Mouse (Mus musculus) CD8-positive naive resting alpha-beta T cell, adult 2 months (primary cell): ENCODE data around the gene Slc25a19.

Source experiments
- DNase-seq, 2 experiments: peaks; one replicate each; pipeline ENCODE4 v3.0.0; 2022; ENCODE audit warnings: low read depth in 2 of 2, low spot score in 2 of 2

Slc25a19 gene

DNA sequence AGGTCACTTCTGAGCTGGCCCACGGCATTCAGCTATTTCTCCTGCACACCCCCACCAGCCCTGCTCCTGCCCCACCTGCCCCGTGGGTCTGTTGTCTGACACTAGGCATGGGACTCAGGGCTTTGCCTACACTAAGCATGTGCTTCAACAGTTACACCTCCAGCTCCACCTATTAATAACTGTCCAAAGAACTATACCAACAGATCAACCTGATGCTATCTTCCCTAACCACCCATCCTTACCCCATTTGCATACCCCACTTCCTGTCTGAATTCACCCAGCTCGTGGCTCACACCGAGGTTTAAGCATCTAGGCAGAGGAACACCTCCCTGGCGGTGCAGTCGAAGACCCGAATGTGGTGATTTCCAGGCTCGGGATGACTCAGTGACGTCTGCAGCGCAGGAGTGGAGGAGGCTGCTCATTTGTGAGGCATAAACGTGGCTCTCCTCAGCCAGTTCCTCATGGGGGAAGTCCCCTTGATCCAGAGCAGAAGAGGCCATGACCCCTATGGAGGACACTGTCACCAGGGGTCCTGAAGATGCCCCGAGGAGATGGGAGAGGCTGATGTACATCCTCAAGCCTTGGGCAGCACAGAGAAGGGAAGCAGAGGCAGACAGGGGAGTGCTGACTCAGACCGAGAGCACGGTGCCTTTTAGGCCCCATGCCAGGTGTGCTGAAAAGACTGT lies 13.0 kb upstream of the Slc25a19 start:
- peak; percentile 68 to 69 for DNase-seq

DNA sequence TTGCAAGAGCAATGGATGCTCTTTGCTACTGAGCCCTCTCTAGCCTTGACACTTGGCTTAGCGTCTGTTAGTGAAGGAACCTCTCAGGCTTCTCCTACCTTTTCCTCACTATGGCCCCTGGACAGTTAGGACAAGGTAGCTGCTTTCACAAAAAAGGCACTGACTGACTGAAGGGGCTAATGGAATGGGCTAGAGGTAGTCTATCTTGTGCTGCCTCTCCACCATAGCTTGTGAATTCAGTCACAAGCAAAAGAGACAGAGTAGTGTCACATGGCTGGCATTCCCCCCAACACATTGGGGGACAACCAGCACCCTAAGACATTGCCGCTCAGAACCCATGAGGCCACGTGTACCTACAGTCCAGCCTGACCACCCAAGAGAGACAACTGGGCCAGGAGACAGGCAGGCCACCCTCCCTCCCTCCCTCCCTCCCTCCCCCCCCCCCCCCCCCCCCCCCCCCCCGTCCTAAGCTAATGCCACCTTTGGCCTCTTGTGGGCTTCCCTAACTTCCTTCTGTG lies 12.3 kb upstream of the Slc25a19 start:
- no peak for DNase-seq

DNA sequence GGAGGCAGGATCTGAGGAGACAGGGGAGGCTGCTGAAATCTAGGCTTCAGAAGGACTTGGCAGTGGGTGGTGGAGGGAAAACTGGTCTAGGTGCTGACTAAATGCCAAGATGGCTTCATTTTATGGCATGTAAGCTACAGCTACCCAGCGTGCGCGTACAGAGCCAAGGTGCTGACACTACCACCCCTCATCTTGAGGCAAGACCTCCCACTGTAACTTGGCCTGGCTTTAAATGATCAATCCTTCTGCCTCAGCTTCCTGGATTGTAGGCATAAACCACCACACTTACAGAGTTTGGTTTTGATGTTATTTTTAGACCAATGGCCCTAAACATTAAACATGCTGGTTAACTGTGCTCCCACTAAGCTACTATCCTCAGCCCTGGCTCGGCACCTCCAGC lies 11.4 kb upstream of the Slc25a19 start:
- no peak for DNase-seq

DNA sequence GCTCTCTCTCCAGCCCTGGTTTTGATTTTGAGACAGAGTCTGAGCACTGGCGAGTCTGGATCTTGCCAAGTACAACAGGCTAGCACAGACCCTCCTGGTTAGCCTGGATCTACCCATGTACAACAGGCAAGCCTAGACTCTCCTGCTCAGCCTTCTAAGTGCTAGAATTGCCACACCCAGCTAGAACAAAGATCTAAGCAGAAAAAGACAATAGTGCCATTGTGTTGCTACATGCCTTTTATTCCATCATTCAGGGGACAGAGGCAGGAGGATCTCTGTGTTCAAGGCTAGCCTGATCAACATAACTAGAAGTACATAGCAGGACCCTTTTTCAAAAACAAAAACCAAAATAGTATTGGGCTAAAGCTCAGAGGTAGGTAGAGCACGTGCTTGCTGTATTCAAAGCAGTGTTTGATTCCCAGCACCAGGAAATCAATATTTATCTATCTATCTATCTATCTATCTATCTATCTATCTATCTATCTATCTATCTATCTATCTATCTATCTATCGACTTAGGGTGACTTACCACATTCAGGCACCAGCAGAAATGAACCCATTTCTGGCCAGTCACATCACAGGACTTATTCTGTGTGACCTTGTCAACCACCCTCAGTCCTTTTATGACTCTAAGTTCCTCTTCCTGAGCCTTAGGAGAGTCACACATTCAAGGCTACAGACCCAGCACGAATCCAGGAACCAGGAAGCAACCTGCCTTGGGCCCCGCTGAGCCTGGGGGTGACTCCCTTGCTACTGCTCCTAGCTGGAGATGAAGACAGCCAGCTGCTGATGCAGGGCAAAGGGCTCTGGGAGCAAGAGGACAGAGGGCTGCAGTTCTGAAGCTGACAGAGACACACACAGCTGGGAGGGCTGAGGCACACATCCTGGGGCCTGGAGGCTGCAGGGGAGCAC lies 10.7 kb upstream of the Slc25a19 start:
- DNase-seq: no peak

DNA sequence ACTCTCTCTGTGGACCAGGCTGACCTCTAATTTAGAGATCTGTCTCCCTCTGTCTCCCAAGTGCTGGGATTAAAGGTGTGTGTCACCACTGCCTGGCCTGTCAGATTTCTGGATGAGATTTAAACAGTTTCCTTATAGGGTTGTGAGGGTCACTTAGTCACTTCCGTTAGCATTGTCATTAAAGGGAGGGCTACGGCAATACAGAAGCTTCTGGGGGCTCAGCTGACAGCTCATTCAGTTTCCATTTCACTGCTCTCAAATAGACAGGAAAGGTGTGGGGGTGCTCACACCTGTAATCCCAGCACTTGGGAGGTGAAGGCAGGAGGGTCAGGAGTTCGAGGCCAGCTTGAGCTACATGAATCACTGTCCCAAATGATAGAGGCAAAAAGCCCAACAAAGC lies 8.9 kb upstream of the Slc25a19 start:
- no peak for DNase-seq

DNA sequence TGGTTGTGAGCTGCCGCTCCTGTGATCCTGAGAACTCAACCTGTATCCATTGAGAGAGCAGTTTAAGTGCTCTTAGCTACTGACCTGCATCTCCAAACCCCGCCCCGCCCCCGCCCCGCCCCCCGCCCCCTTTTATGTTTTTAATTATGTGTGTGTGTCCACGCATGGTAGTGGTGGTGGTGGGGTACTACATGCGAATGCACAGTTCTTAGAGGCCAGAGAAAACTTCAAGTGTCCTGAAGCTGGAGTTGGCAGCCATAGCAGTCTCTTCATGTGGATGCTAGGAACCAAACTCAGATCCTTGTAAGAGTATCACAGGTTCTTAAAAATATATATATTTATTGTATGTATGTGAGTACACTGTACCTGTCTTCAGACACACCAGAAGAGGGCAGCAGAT lies 7.4 kb upstream of the Slc25a19 start:
- DNase-seq: no peak

DNA sequence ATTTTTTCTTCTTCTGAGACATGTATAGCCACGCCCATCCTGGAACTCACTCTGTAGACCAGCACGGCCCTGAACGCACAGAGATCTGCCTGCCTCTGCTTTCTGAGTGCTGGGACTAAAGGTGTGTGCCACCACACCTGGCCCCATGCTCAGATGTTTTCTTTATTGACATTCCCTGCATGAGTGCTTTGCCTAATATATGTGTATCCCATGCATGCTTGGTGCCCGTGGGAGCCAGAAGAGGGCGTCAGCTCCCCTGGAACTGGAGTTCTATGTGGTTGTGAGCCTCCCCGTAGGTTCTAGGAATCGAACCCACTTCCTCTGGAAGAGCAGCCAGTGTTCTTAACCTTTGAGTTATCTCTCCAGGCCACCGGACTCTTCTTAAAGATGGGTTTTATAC lies 6.9 kb upstream of the Slc25a19 start:
- DNase-seq: no peak

DNA sequence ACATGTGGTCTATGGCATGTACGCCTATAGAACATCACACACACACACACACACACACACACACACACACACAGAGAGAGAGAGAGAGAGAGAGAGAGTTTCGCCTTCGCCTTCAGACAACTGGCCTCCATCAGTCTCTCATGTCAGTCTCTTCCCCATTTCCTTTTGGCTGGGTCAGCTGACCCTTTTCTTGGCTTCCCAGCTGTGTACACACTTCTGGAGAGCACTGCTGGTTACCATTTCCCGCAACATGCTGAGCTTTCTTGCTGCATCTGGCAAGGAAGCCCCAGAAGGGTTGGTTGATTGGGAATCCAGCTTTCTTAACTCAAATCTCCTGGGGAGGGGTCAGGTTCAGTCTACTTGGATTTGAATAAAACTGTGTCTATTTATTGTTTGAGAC lies 6.0 kb upstream of the Slc25a19 start:
- no peak for DNase-seq

DNA sequence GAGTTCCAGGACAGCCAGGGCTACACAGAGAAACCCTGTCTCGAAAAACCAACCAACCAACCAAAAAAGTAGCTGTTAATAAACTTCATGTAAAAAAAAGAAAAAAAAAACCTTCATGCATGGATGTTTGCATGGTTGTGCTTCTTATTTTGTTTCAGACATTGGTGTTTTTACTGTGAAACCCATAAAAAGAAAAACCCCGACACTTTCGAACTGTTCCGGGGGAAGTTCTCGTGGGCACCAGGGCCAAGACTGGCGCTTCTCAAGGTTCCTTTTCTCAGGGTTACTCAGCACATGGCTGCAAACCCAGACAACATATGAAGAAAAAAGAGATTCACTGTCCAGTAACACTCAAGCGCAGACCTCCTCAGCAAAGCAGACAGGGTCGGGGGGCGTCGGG lies 4.8 kb upstream of the Slc25a19 start:
- DNase-seq: no peak

DNA sequence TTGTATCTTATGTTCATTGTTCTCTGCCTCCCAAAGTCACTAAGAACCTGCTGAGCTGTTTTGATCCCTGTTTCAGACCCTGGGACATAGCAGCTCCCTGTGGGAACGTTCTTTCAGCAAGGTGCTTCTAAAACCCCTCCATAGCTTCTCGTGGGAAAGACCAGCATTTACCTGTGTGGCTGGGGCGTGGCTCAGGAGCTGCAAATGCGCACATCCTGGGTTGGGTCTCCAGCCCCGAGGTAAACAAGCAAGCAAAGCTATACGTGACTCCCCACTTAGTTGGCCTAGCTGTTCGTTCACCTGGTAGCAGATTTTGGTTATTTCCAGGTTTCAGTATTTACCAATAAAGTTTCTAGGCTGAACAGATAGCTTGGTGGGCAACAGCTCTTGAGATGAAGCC lies 4.2 kb upstream of the Slc25a19 start:
- DNase-seq: no peak

DNA sequence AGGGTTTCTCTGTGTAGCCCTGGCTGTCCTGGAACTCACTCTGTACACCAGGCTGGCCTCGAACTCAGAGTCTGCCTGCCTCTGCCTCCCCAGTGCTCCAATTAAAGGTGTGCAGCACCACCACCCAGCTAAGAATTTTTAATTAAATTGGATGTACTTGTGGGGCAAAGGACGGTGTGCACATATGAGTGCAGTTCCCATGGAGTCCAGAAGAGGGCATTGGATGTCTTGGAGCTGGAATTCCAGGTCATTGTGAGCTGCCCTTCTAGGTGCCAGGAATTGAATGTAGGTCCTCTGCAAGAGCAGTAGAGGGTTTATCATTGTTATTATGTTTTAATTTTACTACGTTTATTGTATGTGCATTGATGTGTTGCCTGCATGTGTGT lies 3.4 kb upstream of the Slc25a19 start:
- DNase-seq: no peak

DNA sequence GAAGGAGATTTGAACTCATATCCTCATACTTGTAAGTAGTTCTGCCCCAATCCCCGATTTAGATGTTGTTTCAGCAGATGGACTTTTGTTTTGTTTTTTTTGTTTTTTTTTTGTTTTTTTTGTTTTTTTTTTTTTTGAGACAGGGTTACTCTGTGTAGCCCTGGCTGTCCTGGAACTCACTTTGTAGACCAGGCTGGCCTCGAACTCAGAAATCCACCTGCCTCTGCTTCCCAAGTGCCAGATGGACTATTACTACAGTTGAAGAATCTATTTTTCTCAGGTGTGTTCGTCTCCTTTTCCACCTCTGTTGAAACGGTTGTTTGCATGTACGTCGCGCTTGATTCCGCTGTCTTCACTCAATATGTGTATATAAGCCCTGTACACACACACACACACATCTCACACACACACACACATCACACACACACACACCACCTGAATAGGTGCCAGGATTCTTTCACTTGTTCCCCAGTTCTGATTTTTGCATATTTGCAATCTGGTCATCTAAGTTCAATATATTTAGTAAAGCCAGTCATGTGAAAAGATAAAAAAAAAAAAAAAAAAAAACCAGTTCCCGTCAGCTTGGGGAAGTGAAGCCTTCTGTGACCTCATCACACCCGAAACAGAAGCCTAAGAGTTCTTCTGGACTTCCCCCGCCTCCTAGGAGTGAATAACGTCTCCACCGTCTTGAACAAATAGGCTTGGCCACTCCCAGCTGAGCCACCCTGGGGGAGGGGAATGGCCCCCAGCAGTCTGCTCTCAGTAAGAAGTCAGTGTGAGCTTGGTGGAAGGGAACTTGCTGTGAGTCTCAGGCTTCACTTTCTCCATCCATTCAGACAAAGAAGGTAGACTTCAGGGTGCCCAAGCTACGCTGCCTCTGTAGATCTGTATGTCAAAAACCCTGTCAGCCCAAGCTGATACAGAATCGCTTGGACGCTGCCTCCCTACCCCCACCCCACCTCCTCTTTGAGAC lies 2.7 kb upstream of the Slc25a19 start:
- DNase-seq: no peak

DNA sequence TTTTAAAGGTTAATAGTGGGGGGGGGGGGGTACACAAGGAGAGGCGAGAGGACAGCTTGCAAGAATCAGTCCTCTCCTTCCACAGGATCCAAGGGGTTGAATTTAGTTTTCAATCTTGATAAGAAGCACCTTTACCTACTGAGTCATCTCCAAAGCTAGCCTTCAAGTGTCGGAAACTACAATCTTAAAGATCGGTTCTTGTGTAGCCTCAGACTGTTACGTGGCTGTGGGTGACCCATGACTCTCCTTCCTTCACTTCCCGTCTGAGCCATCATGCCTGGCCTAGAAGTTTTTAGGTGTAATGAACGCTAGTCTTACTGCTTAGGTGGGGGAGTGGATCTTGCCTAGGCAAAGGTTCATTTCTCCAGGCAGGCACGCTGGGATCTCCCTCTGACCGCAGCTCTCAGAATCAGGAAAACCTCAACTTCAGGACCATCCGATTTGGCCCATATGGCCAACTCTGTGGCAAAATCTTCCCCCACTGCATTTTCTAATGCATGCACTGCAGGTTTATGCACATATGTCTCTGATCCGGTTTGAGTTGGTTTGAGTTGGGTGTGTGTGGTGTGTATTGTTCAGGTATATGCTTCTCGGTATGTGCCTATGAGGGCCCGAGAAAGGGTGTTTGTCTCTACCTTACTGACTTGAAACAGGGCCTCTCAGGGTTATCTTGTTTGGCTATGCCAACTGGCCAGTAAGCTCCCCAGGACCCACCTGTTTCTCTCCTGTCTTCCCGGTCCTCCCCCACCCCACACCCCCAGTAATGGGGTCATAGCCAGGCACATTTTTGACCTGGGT lies 1.8 kb upstream of the Slc25a19 start:
- no peak for DNase-seq

DNA sequence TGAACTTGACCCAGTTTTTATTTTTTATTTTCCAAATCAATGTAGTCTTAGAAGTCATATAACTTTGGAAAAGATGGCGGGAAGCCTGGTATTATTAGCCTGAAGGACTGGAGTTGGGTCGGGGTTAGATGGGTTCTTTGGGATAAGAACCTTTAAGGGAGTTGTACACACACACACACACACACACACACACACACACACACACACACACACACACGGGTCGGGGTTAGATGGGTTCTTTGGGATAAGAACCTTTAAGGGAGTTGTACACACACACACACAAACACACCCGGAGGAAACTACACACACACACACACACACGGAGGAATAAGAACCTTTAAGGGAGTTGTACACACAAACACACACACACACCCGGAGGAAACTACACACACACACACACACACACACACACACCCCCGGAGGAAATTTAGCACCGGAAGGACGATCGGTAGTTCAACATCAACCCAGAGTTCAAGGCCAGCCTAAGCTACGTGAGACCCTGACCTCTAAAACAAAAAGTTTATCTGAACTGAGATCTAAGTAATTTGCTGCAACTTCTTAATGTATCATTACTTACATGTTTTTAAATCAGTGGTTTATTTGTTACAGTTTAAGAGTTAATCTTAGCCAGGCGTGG lies 488 bp upstream of the Slc25a19 start:
- DNase-seq: no peak

DNA sequence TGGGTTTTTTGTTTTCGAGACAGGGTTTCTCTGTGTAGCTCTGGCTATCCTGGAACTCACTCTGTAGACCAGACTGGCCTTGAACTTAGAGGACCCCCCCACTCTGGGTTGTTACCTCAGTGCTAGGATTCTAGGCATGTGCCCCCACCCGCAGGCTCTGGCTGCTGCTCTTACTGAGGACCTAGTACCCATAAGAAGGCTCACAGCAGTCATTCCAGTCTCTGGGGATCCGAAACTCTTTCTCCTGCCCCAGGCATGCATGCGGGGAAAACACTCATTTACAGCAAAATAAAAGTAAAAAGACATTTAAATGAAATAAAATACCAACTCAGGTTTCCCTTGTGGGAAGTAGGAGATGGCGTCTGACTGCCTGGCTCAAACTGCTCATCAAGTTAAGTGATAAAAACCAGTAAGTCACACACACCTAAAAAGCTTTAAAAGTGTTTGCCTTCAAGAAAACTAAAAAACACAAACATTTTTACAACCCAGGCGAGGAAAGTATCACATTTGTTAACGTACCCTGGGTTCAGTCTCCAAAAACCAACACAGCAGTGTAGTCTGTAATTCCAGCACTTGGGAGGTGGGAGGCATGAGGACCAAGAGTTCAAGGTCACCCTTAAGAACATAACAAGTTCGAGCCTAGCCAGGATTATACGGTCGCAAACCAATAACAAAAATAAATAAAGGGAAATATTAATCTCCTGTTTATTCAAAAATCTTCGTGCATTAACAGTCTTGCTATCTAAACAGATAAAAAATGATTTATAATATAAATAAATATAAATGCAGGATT lies 1.1 kb downstream of the Slc25a19 start:
- DNase-seq: no peak

DNA sequence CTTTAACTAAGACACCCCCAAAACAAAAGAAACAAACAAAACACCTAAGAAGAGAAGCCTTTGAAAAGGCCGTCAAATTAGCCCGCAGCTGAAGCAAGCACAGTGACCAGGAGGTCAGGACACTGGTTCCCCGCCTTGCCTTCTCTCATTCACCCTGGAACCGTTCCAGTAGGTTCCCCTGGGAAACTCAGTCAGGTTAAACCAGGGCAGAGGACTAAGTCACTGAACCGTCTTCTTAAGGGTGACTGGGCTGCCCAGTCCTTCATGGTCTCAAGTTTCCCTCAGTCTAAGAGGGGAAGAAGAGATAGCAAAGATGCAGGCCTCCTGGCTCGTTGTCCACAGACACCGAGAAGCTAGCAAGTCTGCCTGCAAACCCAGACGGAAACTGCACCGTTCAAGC lies 2.2 kb downstream of the Slc25a19 start:
- DNase-seq: no peak

DNA sequence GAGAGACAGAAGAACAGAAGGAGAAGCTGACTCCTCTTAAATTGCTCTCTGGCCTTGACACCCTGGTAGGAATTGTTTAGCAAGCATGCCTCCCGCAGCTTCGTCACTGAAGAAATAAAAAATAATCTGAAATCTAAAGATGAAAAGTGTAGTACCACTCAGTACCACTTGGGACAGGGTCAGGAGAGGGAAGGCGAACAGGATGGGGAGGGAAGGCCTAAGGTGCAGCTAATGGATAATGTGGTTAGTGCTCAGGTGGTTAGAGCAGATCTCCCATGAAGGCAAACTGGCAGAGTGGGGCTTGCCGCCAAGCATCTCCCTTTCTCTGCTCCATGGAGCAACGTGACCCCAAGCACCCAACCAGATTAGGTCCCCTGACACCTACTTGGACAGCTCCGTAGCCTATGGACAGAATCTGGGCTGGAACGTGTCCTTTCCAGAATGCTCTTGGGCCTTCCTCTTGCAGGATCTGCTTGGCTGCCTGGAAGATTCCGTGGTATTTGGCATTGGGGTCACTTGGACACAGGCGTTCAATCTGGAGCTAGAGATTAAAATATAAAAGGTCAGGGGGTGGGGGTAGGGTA lies 4.5 kb downstream of the Slc25a19 start:
- DNase-seq: no peak

DNA sequence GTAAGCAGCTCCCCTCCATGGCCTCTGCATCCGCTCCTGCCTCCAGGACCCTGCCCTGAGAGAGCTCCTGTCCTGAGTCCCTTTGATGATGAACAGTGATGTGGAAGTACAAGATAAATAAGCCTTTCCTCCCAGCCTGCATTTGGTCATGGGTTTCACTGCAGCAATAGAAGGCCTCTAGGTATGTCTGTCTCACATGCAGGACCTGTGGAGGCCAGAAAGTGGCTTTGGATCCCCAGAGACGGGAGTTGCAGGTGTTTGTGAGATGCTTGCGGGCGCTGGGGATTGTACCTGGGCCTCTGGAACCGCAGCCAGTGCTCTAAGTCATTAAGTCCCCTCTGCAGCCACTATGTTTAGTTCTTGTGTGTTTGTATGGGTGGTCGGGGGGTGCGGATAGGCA lies 8.1 kb downstream of the Slc25a19 start:
- no peak for DNase-seq
